Mouse (Mus musculus): ENCODE data around the gene Isyna1.

The Isyna1 gene

GRCm38 (mm10) chr8:70604558-70604957, 10.4 kb downstream of the Isyna1 start:
- DNase-seq (ENCODE audit: low spot score): no peak

- no peak for DNase-seq (ENCODE audit: low spot score)
These were observed 12.0 kb downstream of the Isyna1 start for GRCm38 (mm10) chr8:70605871-70606779.

DNA sequence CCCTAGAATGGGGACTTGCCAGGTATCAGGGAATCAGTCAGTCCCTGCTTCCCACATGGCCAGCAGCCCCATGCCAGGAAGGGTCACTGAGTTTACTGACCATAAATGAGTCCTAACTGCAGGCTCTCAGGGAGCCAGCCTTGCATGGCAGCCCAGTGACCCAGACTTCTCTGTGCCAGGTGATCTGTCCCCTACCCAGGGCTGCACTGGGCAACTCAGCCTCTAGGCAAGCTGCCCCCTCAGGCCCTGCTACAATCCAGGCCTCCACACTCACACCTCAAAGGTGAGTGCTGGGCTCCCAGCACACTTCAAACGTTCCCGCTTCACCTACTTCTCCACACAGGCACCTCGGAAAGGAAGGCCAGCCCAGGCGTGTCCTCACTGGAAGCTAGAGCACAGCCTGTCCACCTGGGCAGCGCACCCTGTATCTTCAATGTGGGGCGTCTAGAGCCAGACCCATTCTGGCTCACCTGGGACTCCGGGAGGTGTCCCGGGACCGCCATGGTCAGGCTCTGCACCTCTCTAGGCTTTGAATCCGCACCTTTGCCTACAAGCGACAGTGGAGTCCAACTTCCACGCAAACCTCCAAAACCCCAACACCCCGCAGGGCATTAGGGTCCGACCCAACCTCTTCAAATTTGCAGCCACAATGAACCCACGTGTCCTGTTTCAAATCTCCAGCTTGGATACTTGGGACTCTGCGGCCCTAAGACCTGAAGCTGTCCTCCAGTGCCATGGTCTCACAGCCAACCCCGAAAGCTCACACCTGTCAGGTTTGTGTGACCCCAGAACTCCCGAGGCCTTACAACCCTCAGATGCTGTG, 12.8 kb downstream of the Isyna1 start:
- DNase-seq (ENCODE audit: low spot score): no peak

DNA sequence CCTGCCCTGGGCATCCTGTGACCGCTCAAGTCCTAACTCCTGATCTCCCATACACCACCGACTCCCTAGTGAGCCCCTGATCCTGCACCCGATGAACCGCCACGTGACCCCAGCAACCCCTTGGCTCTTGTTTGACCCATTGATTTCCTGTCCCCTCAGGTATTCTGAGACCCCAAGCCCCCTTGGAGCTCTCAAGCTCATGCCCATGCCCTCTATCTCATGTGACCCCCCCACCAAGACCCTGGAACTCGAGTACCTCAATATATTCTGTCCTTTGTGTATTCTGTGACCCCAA, 13.4 kb downstream of the Isyna1 start:
- no peak for DNase-seq (ENCODE audit: low spot score)

- no peak for DNase-seq (ENCODE audit: low spot score)
These were observed 13.9 kb downstream of the Isyna1 start for GRCm38 (mm10) chr8:70607898-70608748.

DNA sequence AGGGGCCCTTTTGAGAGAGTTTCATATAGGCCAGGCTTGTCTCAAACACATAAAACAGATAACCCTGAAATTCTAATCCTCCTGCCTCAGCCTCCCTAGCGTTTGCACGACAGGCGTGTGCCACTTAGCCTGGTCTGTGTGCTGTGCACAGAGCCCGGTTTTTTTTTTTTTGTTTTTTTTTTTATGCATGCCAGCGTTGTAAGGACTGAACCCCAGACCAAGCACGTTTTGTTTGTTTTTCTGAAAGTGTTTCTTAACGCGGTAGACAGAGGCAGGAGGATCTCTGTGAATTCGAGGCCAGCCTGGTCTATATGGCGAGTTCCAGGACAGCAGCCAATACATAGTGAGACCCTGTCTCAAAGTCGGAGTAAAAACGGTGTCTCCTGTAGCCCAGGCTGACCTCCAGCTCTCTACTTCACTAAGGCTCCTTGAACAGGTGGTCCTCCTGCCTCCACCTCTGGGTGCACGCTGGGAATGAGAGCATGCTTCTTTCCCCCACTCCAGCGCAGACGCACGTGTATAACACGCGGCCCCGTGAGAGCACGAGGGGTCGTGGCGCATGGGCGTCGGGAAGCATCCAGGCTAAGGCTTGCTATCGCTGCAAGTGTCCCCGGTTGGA, 14.7 kb downstream of the Isyna1 start, which contains the start of gene Ssbp4:
Gene Ssbp4, minus strand, starts transcription at position 124 of the 619 bp plus-strand sequence.
- DNase-seq (ENCODE audit: low spot score): no peak

DNA sequence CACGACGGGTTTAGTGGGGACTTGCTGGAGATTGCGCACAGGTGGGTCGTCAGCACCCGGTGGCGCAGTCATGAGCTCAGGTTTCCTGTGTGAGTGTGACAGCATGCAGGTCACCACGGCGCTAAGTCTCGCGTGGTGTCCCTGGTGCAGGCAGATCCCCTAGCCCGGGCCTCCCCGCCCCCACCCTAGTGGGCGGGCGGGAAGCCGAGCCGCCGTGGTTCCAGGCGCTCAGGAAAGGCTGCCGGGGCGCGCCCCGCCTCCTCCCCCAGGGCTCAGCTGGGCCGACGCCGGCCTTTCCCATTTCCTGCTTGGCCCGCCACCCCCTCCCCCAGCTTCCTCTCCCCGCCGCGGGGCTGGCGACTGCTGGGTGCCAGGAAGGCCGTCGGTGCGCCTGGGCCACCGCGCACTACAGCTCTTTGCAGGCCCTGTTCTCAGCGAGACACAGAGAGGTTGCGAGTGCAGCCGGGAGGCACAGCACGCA, 15.2 kb downstream of the Isyna1 start:
- DNase-seq (ENCODE audit: low spot score): peak; percentile 82

DNA sequence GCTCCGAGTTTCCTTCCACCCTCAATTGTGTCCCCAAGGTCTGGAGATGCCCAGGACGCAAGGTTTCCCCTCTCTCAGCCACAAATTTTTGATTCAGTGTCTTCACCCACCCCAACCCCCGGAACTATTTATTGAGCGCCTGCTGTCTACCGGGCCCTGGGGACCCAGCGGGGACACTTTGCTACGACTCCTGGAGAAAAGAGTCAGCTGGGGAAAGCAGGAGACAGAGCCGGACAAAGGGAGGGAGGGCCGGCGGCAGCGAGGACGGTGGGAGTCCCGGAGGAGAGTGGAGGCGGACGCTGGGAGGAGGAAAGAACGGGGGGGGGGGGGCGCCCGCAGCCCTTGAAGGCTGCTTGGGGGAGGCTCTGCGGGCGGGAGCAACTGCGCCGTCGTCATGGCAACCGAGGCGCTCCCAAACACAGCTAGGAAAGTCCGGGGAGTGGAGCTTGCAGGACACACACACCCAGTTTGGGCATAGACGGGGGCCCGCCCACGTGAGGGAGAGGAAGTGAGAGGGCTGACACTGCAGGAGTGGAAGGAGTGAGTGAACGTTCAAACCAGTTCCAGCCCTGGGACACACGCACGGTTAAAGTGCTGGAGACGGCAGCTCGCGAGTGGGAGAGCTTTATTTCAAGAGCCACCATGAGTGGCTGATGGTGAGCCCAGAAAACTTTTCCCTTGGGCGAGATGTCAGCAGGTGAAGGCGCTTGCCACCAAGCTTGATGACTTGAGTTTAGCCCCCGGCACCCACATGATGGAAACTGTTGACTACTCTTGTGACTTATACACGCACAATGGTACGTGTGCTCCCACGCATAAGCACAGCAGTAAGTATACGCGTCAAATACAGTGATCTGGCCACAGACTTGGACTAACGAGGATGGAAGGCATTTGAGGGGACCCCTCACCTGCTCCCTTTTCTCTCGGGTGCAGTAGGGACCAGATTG, 15.9 kb downstream of the Isyna1 start:
- DNase-seq (ENCODE audit: low spot score): peak; percentile 75

DNA sequence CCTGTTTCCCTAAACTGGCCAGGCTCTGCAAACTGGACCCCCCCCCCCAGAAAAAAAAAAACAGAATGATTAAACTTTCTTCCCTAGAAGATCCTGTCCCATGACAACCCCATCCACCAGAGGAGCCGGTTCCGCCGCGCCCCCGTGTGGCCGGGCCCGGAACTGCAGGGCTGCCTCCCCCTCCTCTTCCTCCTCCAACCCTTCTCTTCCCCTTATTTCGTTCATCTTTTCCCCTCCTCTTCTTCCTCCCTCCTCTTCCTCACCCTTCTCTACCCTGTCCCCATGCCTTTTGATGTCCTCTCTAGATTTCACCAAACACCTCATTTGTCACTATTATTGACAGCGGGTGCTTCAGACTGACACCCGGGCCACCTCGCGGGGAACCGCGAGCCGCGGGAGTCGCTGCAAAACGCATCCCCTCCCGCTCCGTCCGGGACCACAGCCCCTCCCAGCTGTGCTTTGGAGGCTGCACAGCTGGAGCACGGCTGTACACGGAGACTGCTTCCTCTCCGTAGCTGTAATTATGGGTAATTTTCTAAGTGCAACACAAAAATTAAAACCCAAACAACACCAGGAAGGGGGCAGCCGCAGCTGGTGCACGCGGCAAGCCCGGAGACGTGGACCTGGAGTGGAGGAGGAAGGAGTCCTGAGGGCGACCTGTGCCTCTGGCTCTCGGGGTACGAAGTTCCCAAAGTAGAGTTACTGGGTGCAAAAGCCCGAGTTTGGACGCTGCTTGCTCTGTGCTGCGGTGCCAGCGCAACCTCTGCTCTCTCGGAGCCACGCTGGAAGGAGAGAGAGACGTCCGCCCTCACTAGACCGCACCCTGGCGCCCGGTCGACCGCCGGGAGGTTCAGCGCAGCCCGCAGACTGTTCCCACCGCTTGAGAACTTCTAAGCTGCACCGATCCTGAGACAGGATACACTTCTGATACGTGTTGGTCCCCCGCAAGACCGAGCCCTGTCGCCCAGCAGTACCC, 16.9 kb downstream of the Isyna1 start:
- DNase-seq (ENCODE audit: low spot score): peak; percentile 86

DNA sequence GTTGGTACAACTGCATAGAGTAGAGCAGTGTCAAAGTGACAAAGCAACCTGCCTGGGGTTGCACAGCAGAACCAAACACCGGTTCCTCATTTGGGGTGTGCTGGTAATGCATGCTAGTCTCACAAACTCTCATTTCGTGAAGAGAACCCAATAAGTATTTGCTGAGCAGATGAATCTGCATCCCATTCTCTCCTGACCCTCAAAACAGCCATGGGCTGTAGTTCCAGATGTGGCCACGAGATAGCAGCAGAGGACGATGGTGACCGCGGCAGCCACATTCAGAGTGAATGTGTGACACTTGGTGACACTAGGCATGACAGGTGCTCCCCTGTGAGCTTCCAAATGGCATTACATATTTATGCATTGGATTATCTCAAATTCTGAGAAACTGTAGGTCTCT, 17.7 kb downstream of the Isyna1 start:
- peak; percentile 88 for DNase-seq (ENCODE audit: low spot score)

GRCm38 (mm10) chr8:70613763-70614162, 19.6 kb downstream of the Isyna1 start:
- DNase-seq (ENCODE audit: low spot score): no peak

DNA sequence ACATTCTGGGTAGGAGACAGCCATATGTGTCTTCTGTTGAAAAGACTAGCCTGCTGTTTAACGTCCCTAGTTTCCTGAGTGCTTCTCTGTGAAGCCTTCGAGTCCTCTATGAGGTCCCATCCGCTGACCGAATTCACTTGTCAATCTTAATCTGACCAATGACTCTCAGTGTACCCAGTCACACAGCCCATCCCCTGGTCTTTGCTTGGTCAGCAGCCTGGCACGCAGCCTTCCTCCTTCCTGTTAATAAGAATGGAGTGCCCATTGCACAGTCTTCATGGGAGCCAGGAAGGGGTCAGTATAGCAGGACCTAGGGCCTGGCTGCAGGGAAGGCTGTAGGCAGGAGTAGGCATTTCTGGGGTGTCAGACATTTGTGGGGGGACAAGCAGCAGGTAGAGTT, 20.3 kb downstream of the Isyna1 start:
- DNase-seq (ENCODE audit: low spot score): no peak

DNA sequence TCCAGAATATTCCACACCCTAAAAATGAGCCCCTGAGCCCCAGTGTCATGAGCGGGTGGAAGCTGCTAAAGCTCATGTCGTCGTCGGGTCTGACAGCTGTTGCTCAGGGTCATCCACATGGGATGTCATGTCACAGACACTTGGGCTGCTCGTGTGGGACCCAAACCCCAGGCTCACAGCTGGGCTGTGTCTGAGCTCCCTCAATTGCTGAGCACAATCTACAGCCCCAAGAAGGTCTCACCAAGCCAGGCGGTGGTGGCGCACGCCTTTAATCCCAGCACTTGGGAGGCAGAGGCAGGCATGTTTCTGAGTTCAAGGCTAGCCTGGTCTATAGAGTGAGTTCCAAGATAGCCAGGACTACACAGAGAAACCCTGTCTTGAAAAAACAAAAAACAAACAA, 21.1 kb downstream of the Isyna1 start:
- no peak for DNase-seq (ENCODE audit: low spot score)

- no peak for DNase-seq (ENCODE audit: low spot score)
These were observed 21.7 kb downstream of the Isyna1 start, which contains the start of gene Lrrc25 for GRCm38 (mm10) chr8:70615894-70616293. TSS of gene Lrrc25 (plus strand) at chr8:70616155.

- no peak for DNase-seq (ENCODE audit: low spot score)
These were observed 22.5 kb downstream of the Isyna1 start for GRCm38 (mm10) chr8:70616645-70617044.

DNA sequence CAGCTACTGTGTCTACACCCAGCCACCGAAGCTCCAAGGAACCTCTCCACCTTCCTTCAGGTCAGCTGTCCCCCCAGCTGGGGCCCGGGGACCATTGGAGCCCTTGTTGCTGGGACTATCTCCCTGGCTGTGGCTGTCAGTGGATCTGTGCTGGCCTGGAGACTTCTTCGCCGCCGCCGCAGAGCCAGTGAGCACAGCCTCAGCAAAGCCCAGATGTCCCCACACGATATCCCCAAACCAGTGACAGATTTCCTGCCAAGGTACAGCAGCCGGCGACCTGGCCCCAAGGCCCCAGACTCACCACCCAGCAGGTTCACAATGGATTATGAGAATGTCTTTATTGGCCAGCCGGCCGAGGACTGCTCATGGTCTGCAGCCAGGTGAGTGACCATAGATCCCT, 23.8 kb downstream of the Isyna1 start:
- no peak for DNase-seq (ENCODE audit: low spot score)

- no peak for DNase-seq (ENCODE audit: low spot score)
These were observed 24.7 kb downstream of the Isyna1 start for GRCm38 (mm10) chr8:70618888-70619334.

DNA sequence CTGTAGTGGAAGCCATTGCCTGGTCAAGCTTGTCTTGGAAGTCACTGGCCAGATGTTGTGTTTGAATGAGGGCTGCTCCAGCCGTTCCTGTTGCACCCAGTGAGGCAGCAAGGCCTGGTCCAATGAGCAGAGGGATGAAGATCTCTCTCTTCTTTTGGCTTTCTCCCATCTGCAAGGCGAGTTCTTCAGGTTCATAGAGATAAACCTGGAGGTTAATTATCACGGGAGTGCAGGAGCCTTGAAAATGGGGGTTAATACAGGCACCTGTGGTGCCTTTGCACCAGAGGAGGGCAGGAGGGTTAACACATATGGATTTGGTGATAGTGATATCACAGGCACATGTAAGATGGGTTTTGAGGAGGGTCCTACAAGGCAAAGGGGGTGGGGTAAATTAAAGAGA, 28.0 kb downstream of the Isyna1 start:
- DNase-seq (ENCODE audit: low spot score): no peak

DNA sequence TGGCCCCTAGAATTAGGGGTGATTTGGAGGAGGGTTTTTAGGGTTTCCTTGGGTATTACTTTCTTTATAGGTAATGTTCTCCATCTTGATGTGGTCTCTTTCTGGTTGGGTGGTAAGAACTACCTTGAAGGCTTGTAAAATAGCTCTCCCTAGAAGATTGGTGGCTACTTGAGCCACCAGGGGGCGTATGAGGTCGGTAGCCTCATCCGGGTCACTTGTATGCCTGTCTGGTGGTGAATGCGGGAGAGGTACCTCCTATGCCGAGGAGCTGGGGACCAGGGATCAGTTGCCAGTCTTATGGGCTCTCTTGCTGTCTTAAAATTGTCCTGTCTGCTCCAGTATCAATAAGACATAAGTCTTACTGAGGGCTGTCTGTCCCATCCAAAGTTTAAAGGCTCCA, 30.9 kb downstream of the Isyna1 start:
- no peak for DNase-seq (ENCODE audit: low spot score)
